Mouse (Mus musculus) heart, embryonic 11.5 days (tissue): Measurements from ENCODE around the gene Hebp2. TPM values are rescaled to one million over a fixed set of nuclear protein-coding genes. Genes with fewer than 3 reads are reported as not detected.

ENCODE experiments used
- ATAC-seq: fragments of 200-750 bp; cut with Nextera tagmentation; replicated peaks from 2 replicates; pipeline ENCODE4 v1.8.0; 2017; ENCODE audit warnings: moderate library complexity; ENCODE audit not compliant: insufficient number of reproducible peaks, low FRiP score, low TSS enrichment
- H3K27ac ChIP-seq: fragments of 300-500 bp; sonication (generic); 2 replicates; pipeline ENCODE4 v1.5.1; 2014; ENCODE audit warnings: mild to moderate bottlenecking, low read depth, low read length
- H3K27me3 ChIP-seq: fragments of 300-500 bp; sonication (generic); 2 replicates; pipeline ENCODE4 v1.6.1; 2014; ENCODE audit warnings: mild to moderate bottlenecking, low read length, mixed read lengths; ENCODE audit not compliant: control insufficient read depth, insufficient read depth
- H3K36me3 ChIP-seq: fragments of 300-500 bp; sonication (generic); 2 replicates; pipeline ENCODE4 v1.6.1; 2014; ENCODE audit warnings: mild to moderate bottlenecking, low read length, moderate library complexity, mixed read lengths; ENCODE audit not compliant: control insufficient read depth, insufficient read depth
- H3K4me1 ChIP-seq: fragments of 300-500 bp; sonication (generic); 2 replicates; pipeline ENCODE4 v1.6.1; 2014; ENCODE audit warnings: low read length; ENCODE audit not compliant: control insufficient read depth, insufficient read depth
- H3K4me2 ChIP-seq: fragments of 300-500 bp; sonication (generic); 2 replicates; pipeline ENCODE4 v1.6.1; 2014; ENCODE audit warnings: mild to moderate bottlenecking, moderate library complexity
- H3K4me3 ChIP-seq: fragments of 300-500 bp; sonication (generic); 2 replicates; pipeline ENCODE4 v1.5.1; 2014; ENCODE audit warnings: low read depth, low read length
- H3K9ac ChIP-seq: fragments of 300-500 bp; sonication (generic); 2 replicates; pipeline ENCODE4 v1.6.1; 2014; ENCODE audit warnings: mild to moderate bottlenecking, low read depth, low read length, moderate library complexity
- H3K9me3 ChIP-seq: fragments of 300-500 bp; sonication (generic); replicated peaks from 2 replicates; pipeline ENCODE4 v1.6.1; 2016; ENCODE audit warnings: low read length; ENCODE audit not compliant: control insufficient read depth
- WGBS: fragments of 180-500 bp; shearing (Covaris S2); extraction: QIAGEN DNeasy Blood & Tissue Kit; methylation state at CpG from one replicate; pipeline ENCODE4 v1.1.7; 2014; ENCODE audit not compliant: insufficient replicate concordance; 5-methylcytosine and 5-hydroxymethylcytosine counted together
- polyA plus RNA-seq: library from polyadenylated mRNA; unstranded; fragments of >200 nt; fragmentation: Nextera tagmentation; extraction: Ambion mirVana; gene quantifications from 2 replicates; pipeline ENCODE4 v1.2.1, GENCODE M21; 2014

Hebp2 gene
- polyA plus RNA-seq, 1 experiment from 2014 or later, result 19.9 TPM

DNA sequence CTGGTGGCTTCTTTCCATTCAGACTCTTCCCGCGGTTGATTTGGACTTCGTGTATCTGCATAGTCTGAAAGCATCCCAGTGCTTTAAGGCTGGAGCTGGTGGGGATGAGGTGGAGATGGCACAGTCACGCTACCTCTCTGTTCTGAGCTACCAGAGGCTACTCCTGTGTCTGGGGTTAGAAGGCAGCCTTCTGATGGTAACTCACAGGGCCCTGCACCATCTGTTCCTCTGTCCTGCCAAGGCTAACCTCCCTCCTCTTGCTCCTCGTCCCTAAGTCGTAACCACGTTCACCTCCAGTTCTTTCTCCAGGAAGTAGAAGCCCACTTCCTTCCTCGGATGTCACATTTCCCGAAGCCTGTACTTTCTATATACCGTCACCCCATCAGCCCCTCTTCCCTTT is 55.9 kb downstream of the Hebp2 start:
- H3K4me1 ChIP-seq, result peaks cover 22% of the 10 kb centered on the region

More for the DNA sequence above, 55.9 kb downstream of the Hebp2 start:
- WGBS, result 82% methylated on average over 10 of the region's 10 CpGs
- Histone ChIP-seq H3K9me3 (no peaks in the 10 kb centered on the region), H3K36me3 (no peaks in the 10 kb centered on the region), H3K4me3 (no peak overlapping the region), H3K4me2 (no peak overlapping the region), H3K27me3 (no peaks in the 10 kb centered on the region), H3K9ac (no peak overlapping the region), H3K27ac (no peak overlapping the region)
- no peak for ATAC-seq

Other genes with a start within 250 kb of the Hebp2 start
- 13.6 and 15.0 TPM in 2 replicates for gene Nhsl1, start 227.1 kb downstream of the Hebp2 start, polyA plus RNA-seq
- 0.32 and 0.56 TPM in 2 replicates for gene Arfgef3, start 197.9 kb upstream of the Hebp2 start, polyA plus RNA-seq
- 0.19 TPM in 1 of 2 replicates, not detected in the other for gene Gm4922, start 240.7 kb upstream of the Hebp2 start, polyA plus RNA-seq